Mouse (Mus musculus) cerebellum, adult (tissue): ENCODE data around the gene Sspn.
A peak's percentile ranks its signal among the peaks of the same experiment; 100 is the strongest.

Source experiments
- ATAC-seq: cut with Nextera tagmentation; 2 replicates; pipeline ENCODE4 v1.9.2; 2017; ENCODE audit warnings: mild to moderate bottlenecking, moderate library complexity, mixed read lengths; ENCODE audit not compliant: insufficient number of reproducible peaks, low FRiP score, low TSS enrichment

Sspn gene

GRCm38 (mm10) chr6:146009163-146009915, 77.9 kb downstream of the Sspn start:
- peak; percentile 47 for ATAC-seq

GRCm38 (mm10) chr6:146010093-146010764, 78.8 kb downstream of the Sspn start:
- peak; percentile 46 for ATAC-seq

- ATAC-seq = no peak
Measured at GRCm38 (mm10) chr6:146014312-146014711, 82.9 kb downstream of the Sspn start.
